Mouse (Mus musculus): Measurements from ENCODE around the gene Bco2.

DNA sequence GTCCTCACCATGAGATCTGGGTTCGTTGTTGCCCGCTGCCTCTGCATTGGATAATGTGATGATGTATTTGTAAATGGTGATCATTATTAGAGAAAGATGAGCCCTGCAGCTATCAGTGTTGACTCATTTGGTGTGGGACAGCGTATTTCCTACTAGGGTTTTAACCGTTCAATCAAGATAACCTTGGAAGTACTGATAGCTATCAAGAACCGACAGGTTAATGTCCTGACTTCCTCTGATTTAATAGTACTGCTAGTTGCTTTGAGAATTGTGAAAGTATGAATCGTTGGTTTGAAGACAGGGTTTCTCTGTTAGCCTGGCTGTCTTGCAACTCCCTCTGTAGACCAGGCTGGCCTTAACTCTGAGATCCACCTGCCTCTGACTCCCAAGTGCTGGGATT is 49.4 kb upstream of the Bco2 start:
- no peak for TF ChIP-seq CTCF (IDR thresholded peaks at IDR 0.05; ENCODE audit: extremely low read depth, insufficient read depth, low read length)
- no peak for TF ChIP-seq POLR2A (IDR thresholded peaks at IDR 0.05; ENCODE audit: extremely low read depth, insufficient read depth, low read length)
